Mouse (Mus musculus): ENCODE results near the gene 2310022A10Rik.

DNA sequence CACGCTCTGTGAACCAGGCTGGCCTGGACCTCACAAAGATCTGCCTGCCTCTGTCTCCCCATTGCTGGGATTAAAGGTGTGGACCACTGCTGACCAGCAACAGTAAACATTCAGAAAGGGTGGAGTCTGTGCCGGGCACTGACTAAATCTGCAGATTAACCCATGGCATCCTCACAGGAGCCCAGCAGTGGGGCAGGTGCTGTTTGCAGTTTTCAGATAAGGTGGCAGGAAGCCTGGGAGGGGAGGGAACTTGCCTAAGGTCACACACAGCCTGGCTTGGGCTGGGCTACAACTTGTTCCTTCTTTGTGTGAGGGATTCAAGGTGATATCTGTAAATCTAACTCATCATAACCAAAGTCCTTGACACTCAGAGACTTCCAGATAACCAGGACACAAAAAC is 12.5 kb upstream of the 2310022A10Rik start:
- TF ChIP-seq EP300 (IDR thresholded peaks at IDR 0.05) (no peak), CTCF (IDR thresholded peaks at IDR 0.05) (no peak)
